Mouse (Mus musculus) ovary, postnatal 10 days (tissue): Measurements from ENCODE around the gene Pax2.
A peak's percentile ranks its signal among the peaks of the same experiment; 100 is the strongest.

ENCODE experiments used
- DNase-seq: peaks from one replicate; pipeline ENCODE4 v3.0.0; 2022; ENCODE audit warnings: low spot score

The Pax2 gene

GRCm38 (mm10) chr19:44755693-44756420 lies at the start of gene Pax2:
Gene Pax2, plus strand, starts transcription at chr19:44756045.
- DNase-seq, result no peak

- DNase-seq, result no peak
These were observed 47.0 kb upstream of the Pax2 start for GRCm38 (mm10) chr19:44708885-44709284.

GRCm38 (mm10) chr19:44716731-44717600 lies 38.9 kb upstream of the Pax2 start:
- no peak for DNase-seq

- DNase-seq, result no peak
These were observed 36.3 kb upstream of the Pax2 start for GRCm38 (mm10) chr19:44719292-44720193.

- no peak for DNase-seq
These were observed 35.7 kb upstream of the Pax2 start for GRCm38 (mm10) chr19:44720194-44720521.

GRCm38 (mm10) chr19:44723611-44724440 lies 32.0 kb upstream of the Pax2 start:
- DNase-seq, result no peak

- DNase-seq, result peak; percentile 35
These were observed 29.7 kb upstream of the Pax2 start for GRCm38 (mm10) chr19:44725951-44726791.

- no peak for DNase-seq
These were observed 21.7 kb upstream of the Pax2 start for GRCm38 (mm10) chr19:44734116-44734515.

GRCm38 (mm10) chr19:44734682-44735081 lies 21.2 kb upstream of the Pax2 start:
- no peak for DNase-seq

- no peak for DNase-seq
These were observed 15.5 kb upstream of the Pax2 start for GRCm38 (mm10) chr19:44740300-44740699.

- DNase-seq, result no peak
These were observed 14.6 kb upstream of the Pax2 start for GRCm38 (mm10) chr19:44741091-44741763.

GRCm38 (mm10) chr19:44741764-44742127 lies 14.1 kb upstream of the Pax2 start:
- DNase-seq, result no peak

- no peak for DNase-seq
These were observed 13.5 kb upstream of the Pax2 start for GRCm38 (mm10) chr19:44742131-44743020.

GRCm38 (mm10) chr19:44743021-44743415 lies 12.8 kb upstream of the Pax2 start:
- no peak for DNase-seq

GRCm38 (mm10) chr19:44743961-44744520 lies 11.8 kb upstream of the Pax2 start:
- DNase-seq, result no peak

GRCm38 (mm10) chr19:44745741-44746140 lies 10.1 kb upstream of the Pax2 start:
- DNase-seq, result no peak

- no peak for DNase-seq
These were observed 9.3 kb upstream of the Pax2 start for GRCm38 (mm10) chr19:44746541-44747024.

- DNase-seq, result no peak
These were observed 8.4 kb upstream of the Pax2 start for GRCm38 (mm10) chr19:44747471-44747870.
